In genomic region chr17:71184356-71185111, GRCm38 (mm10) we compare ENCODE assay signal across 8 mouse cellular contexts. TPM values are rescaled to one million over a fixed set of nuclear protein-coding genes. Genes with fewer than 3 reads are reported as not detected.
DNase-seq lines count a peak whose midpoint lies in the region; ATAC-seq and TF ChIP-seq lines count a peak whose summit lies in the region.

No protein-coding gene starts in this region.

- in situ Hi-C loops in CH12.LX (cut with MboI; ENCODE audit: low pct_ligation_motif_present, low pct_unique_long_range_greater_than_20kb, low sequenced_read_pairs), result loop anchor here (10.0 kb wide), 1 partner anchor 90 kb away; no protein-coding TSS in a partner anchor

- H3K9ac ChIP-seq in CH12.LX (ENCODE audit: insufficient read depth, low read depth), result peak overlapping the region; percentile 87
- H3K9ac ChIP-seq in intestine, embryonic 15.5 days, result peak overlapping the region; percentile 91
- H3K9ac ChIP-seq in liver, embryonic 16.5 days (ENCODE audit: low read depth, low read length), result peak overlapping the region; percentile 97

- H3K9me3 ChIP-seq in CH12.LX (replicated peaks; ENCODE audit: low read length), result no peaks in the 10 kb centered on the region
- H3K9me3 ChIP-seq in intestine, embryonic 15.5 days, result no peaks in the 10 kb centered on the region
- H3K9me3 ChIP-seq in liver, embryonic 16.5 days (replicated peaks; ENCODE audit: control insufficient read depth, low read length), result no peaks in the 10 kb centered on the region

- H3K4me3 ChIP-seq in cerebellum, adult 2 months (replicated peaks; ENCODE audit: insufficient read depth, low read depth, low read length), result peak overlapping the region; percentile 94
- peak overlapping the region; percentile 74 to 93 (median 88) for H3K4me3 ChIP-seq in CH12.LX (replicated peaks in 1 of 3; ENCODE audit: low read depth in 2 of 3, low read length in 2 of 3, poor library complexity in 1 of 3)
- peak overlapping the region; percentile 95 for H3K4me3 ChIP-seq in intestine, embryonic 15.5 days (replicated peaks)
- peak overlapping the region; percentile 88 for H3K4me3 ChIP-seq in liver, embryonic 16.5 days (ENCODE audit: low read depth, low read length)

- TF ChIP-seq CTCF in cerebellum, adult 2 months (IDR thresholded peaks at IDR 0.05; ENCODE audit: borderline replicate concordance, insufficient read depth, low read depth, low read length), result no peak
- no peak for TF ChIP-seq CTCF in CH12.LX (conservative IDR thresholded peaks at IDR 0.05 in 1 of 2, IDR thresholded peaks at IDR 0.05 in 1 of 2; ENCODE audit: low read depth in 2 of 2, low read length in 2 of 2)

- no peaks in the 10 kb centered on the region for H3K36me3 ChIP-seq in CH12.LX (replicated peaks in 1 of 2; ENCODE audit: control insufficient read depth in 1 of 2, insufficient read depth in 1 of 2, low read length in 1 of 2)
- H3K36me3 ChIP-seq in intestine, embryonic 15.5 days, result no peaks in the 10 kb centered on the region
- H3K36me3 ChIP-seq in liver, embryonic 16.5 days (ENCODE audit: control insufficient read depth, insufficient read depth), result no peaks in the 10 kb centered on the region

- TF ChIP-seq RAD21 in CH12.LX (IDR thresholded peaks at IDR 0.05; ENCODE audit: low read depth, low read length), result no peak

- no peaks in the 10 kb centered on the region for H3K27me3 ChIP-seq in cerebellum, adult 2 months (ENCODE audit: control insufficient read depth, insufficient read depth, low read length)
- H3K27me3 ChIP-seq in CH12.LX (replicated peaks), result no peaks in the 10 kb centered on the region
- H3K27me3 ChIP-seq in intestine, embryonic 15.5 days (replicated peaks), result no peaks in the 10 kb centered on the region
- no peaks in the 10 kb centered on the region for H3K27me3 ChIP-seq in liver, embryonic 16.5 days (ENCODE audit: control insufficient read depth, insufficient read depth, low read depth, low read length)

- no peak for TF ChIP-seq EP300 in CH12.LX (IDR thresholded peaks at IDR 0.05; ENCODE audit: low read length)

- H3K79me2 ChIP-seq in CH12.LX (replicated peaks; ENCODE audit: control insufficient read depth, extremely low read depth, insufficient read depth, poor library complexity, severe bottlenecking), result peaks cover 21% of the 10 kb centered on the region

- no peak for TF ChIP-seq POLR2A in cerebellum, adult 2 months (IDR thresholded peaks at IDR 0.05; ENCODE audit: borderline replicate concordance, insufficient read depth, low read length)
- TF ChIP-seq POLR2A in CH12.LX (IDR thresholded peaks at IDR 0.05; ENCODE audit: low read depth, low read length), result no peak

- WGBS in cerebellum, adult 2 months, result 6% methylated on average over 22 of the region's 22 CpGs
- WGBS in intestine, embryonic 15.5 days, result 8% methylated on average over 22 of the region's 22 CpGs
- 2% methylated on average over 22 of the region's 22 CpGs for WGBS in liver, embryonic 16.5 days (ENCODE audit: insufficient replicate concordance)

- H3K27ac ChIP-seq in cerebellum, adult 2 months (ENCODE audit: insufficient read depth, low read length), result no peak overlapping the region
- H3K27ac ChIP-seq in CH12.LX (ENCODE audit: insufficient read depth, low read depth), result no peak overlapping the region
- H3K27ac ChIP-seq in intestine, embryonic 15.5 days, result peak overlapping the region; percentile 87
- H3K27ac ChIP-seq in liver, embryonic 16.5 days (ENCODE audit: low read length), result peak overlapping the region; percentile 87

- dilution Hi-C loops in CH12.LX (cut with MboI; ENCODE audit: extremely low pct_ligation_motif_present, extremely low pct_unique_long_range_greater_than_20kb, low sequenced_read_pairs), result no loop called here

- no peaks in the 10 kb centered on the region for H3K4me1 ChIP-seq in cerebellum, adult 2 months (ENCODE audit: control insufficient read depth, insufficient read depth, low read length)
- H3K4me1 ChIP-seq in CH12.LX (ENCODE audit: control insufficient read depth in 1 of 2, insufficient read depth in 2 of 2), result peaks cover 7 to 32% of the 10 kb centered on the region in 2 experiments; a peak in 3 of 4 replicates
- peaks cover 18% of the 10 kb centered on the region for H3K4me1 ChIP-seq in intestine, embryonic 15.5 days (replicated peaks)
- H3K4me1 ChIP-seq in liver, embryonic 16.5 days (ENCODE audit: control insufficient read depth, low read depth, low read length), result peaks cover 46% of the 10 kb centered on the region

- peak overlapping the region; percentile 78 for H3K4me2 ChIP-seq in CH12.LX (ENCODE audit: insufficient read depth, low read depth, poor library complexity, severe bottlenecking)
- peak overlapping the region; percentile 89 for H3K4me2 ChIP-seq in intestine, embryonic 15.5 days (replicated peaks)
- H3K4me2 ChIP-seq in liver, embryonic 16.5 days (ENCODE audit: low read depth, low read length), result peak overlapping the region; percentile 97

- ATAC-seq in erythroblast, adult 5-6 weeks (replicated peaks; ENCODE audit: low FRiP score, poor library complexity, severe bottlenecking), result peak; percentile 44
- no peak for ATAC-seq in intestine, embryonic 15.5 days
- no peak for ATAC-seq in liver, embryonic 16.5 days (ENCODE audit: low read depth)
- peak; percentile 42; the same call in 1 of the 2 replicates for ATAC-seq in neutrophil, adult 5-6 weeks (ENCODE audit: extremely low read depth, insufficient number of reproducible peaks, low FRiP score, poor library complexity, severe bottlenecking)

- peak; percentile 15 to 25 for DNase-seq in cerebellum, adult 2 months
- DNase-seq in cerebellum, adult 11-12 months, result no peak
- DNase-seq in CH12.LX (ENCODE audit: extremely low read depth), result no peak
- DNase-seq in right cerebral cortex, adult 18-20 months, result no peak

TF ChIP-seq in CH12.LX, 34 proteins besides CTCF, POLR2A, EP300 and RAD21:
- 0 out of 2 replicates have a peak, but pooled peaks have one; percentile 28 for TF ChIP-seq UBTF (IDR thresholded peaks at IDR 0.05; ENCODE audit: low read depth, low read length)
- no peak for TF ChIP-seq MAFK (IDR thresholded peaks at IDR 0.05; ENCODE audit: insufficient replicate concordance, low read length)
- no peak for TF ChIP-seq TBP (conservative IDR thresholded peaks at IDR 0.05; ENCODE audit: low read depth, low read length)
- TF ChIP-seq BHLHE40 (IDR thresholded peaks at IDR 0.05; ENCODE audit: low read depth, low read length), result no peak
- TF ChIP-seq ZNF384 (IDR thresholded peaks at IDR 0.05; ENCODE audit: low read depth, low read length), result no peak
- 0 out of 2 replicates have a peak, but pooled peaks have one; percentile 15 for TF ChIP-seq SIN3A (IDR thresholded peaks at IDR 0.05; ENCODE audit: low read length)

RNA-seq across cellular contexts. Expression of gene Lpin2, which starts 2.2 kb away (rescaled TPM):
- polyA plus RNA-seq in cerebellum, adult 2 months (2012; rRNA removed), result 30.2 and 31.5 TPM in 2 replicates
- 25.1 and 28.1 TPM in 2 replicates for total RNA-seq in CH12.LX (2012; rRNA removed)
- total RNA-seq in CH12.LX (2014; rRNA removed), result 25.4 TPM in 2 replicates
- polyA plus RNA-seq in CH12.LX (2012; ENCODE audit: insufficient read length, low read depth), result 30.4 and 31.4 TPM in 2 replicates
- 751 and 838 TPM in 2 replicates for total RNA-seq in erythroblast, adult 5-6 weeks (2015; ENCODE audit: low replicate concordance)
- total RNA-seq in erythroblast, adult 5-6 weeks (2017; ENCODE audit: low replicate concordance), result 1,646 and 2,072 TPM in 2 replicates
- 22.5 and 25.9 TPM in 2 replicates for polyA plus RNA-seq in intestine, embryonic 15.5 days (2015; fragmentation: Nextera tagmentation; extraction: Ambion mirVana)
- polyA plus RNA-seq in liver, embryonic 16.5 days (2015; fragmentation: Nextera tagmentation; extraction: Ambion mirVana), result 46.8 and 51.5 TPM in 2 replicates
- 118 and 135 TPM in 2 replicates for total RNA-seq in neutrophil, adult 5-6 weeks (2017)

Comparison
In these comparisons a context has a peak if more than half of its experiments do, and no peak if none do; other contexts are left out.
1. DNase-seq: peak in cerebellum, adult 2 months (2 of 2); none in cerebellum, adult 11-12 months (single experiment), CH12.LX (single experiment) and right cerebral cortex, adult 18-20 months (single experiment).
2. H3K27ac ChIP-seq: peak in intestine, embryonic 15.5 days (single experiment) and liver, embryonic 16.5 days (single experiment); none in cerebellum, adult 2 months (single experiment) and CH12.LX (single experiment).
3. ATAC-seq: peak in erythroblast, adult 5-6 weeks (single experiment) and neutrophil, adult 5-6 weeks (single experiment); none in intestine, embryonic 15.5 days (single experiment) and liver, embryonic 16.5 days (single experiment).
4. Peak in every context shown above with its lines, with median percentiles within 50 percentile points of each other: H3K4me3 ChIP-seq, H3K4me2 ChIP-seq and H3K9ac ChIP-seq.